In genomic region chr6:108928981-108929380, GRCm38 (mm10) we compare ENCODE assay signal across 20 mouse cellular contexts.
DNase-seq lines count a peak whose midpoint lies in the region; TF ChIP-seq lines count a peak whose summit lies in the region.
"Had no signal": no experiment of that assay in that cellular context is flagged by ENCODE, and none has a peak within 500 bp of the region (broad histone marks: within the 10 kb centered on the region; RNA-seq: fewer than 3 reads in every experiment).

No protein-coding gene starts in this region.

- TF ChIP-seq CTCF in heart, adult 2 months (IDR thresholded peaks at IDR 0.05): no peak

- no peaks in the 10 kb centered on the region for H3K79me2 ChIP-seq in heart, adult 2 months (replicated peaks; ENCODE audit: control insufficient read depth, insufficient read depth, low read length)

- H3K36me3 ChIP-seq in heart, adult 2 months (ENCODE audit: control insufficient read depth, insufficient read depth, low read length): no peaks in the 10 kb centered on the region; the same call in 1 of the 2 replicates
- H3K36me3 ChIP-seq in heart, embryonic 10.5 days: no peaks in the 10 kb centered on the region
- H3K36me3 ChIP-seq: embryonic facial prominence, embryonic 15.5 days; limb, embryonic 10.5 days; neural tube, embryonic 15.5 days had no signal

- intact Hi-C loops in heart, adult 2 months (cut with DNase I): no loop called here

- H3K4me3 ChIP-seq in heart, adult 2 months: no peak overlapping the region
- no peak overlapping the region for H3K4me3 ChIP-seq in heart, embryonic 10.5 days
- H3K4me3 ChIP-seq: embryonic facial prominence, embryonic 15.5 days; limb, embryonic 10.5 days; neural tube, embryonic 15.5 days had no signal

- no peak for TF ChIP-seq POLR2A in heart, adult 2 months (IDR thresholded peaks at IDR 0.05; ENCODE audit: insufficient read depth, low read depth, low read length)

- no peaks in the 10 kb centered on the region; the same call in 1 of the 2 replicates for H3K4me1 ChIP-seq in heart, adult 2 months (ENCODE audit: control insufficient read depth, insufficient read depth, low read length)
- H3K4me1 ChIP-seq in heart, embryonic 10.5 days: no peaks in the 10 kb centered on the region
- H3K4me1 ChIP-seq: embryonic facial prominence, embryonic 15.5 days; limb, embryonic 10.5 days; neural tube, embryonic 15.5 days had no signal

- peak; percentile 7 to 54 for DNase-seq in adrenal gland, adult (ENCODE audit: inconsistent age in 2 of 2, low spot score in 1 of 2)
- no peak for DNase-seq in adrenal gland, adult 18-20 months (ENCODE audit: low spot score in 2 of 2)
- DNase-seq in heart, adult 2 months: no peak
- no peak for DNase-seq in heart, embryonic 10.5 days (ENCODE audit: low spot score)
- DNase-seq in right cerebral cortex, adult 2 months (ENCODE audit: low spot score in 2 of 2): peak; percentile 22 to 24
- no peak for DNase-seq in right cerebral cortex, postnatal 10 days (ENCODE audit: low spot score in 2 of 2)
- peak; percentile 79 for DNase-seq in telencephalon, adult 2 months (ENCODE audit: low read depth, low spot score)
- DNase-seq in adipocyte (ENCODE audit: low spot score): no peak
- DNase-seq: cerebellum, adult 18-20 months; cerebellum, postnatal 25 days; heart, postnatal 10 days; kidney, adult 8-10 months; kidney, postnatal 14 days; liver, postnatal 0 days; lung, postnatal 14 days; thymus, adult 18-20 months; thymus, postnatal 4 days had no signal

- no peak for TF ChIP-seq EP300 in heart, adult 2 months (IDR thresholded peaks at IDR 0.05; ENCODE audit: insufficient read depth, low read depth, low read length)

- H3K27me3 ChIP-seq in heart, adult 2 months (ENCODE audit: control insufficient read depth, insufficient read depth, low read length): no peaks in the 10 kb centered on the region
- no peaks in the 10 kb centered on the region for H3K27me3 ChIP-seq in heart, embryonic 10.5 days (ENCODE audit: insufficient read depth, poor library complexity, severe bottlenecking)
- H3K27me3 ChIP-seq: embryonic facial prominence, embryonic 15.5 days; neural tube, embryonic 15.5 days had no signal

- no peaks in the 10 kb centered on the region for H3K9me3 ChIP-seq in heart, embryonic 10.5 days
- H3K9me3 ChIP-seq: embryonic facial prominence, embryonic 15.5 days; limb, embryonic 10.5 days; neural tube, embryonic 15.5 days had no signal

- no peak overlapping the region for H3K9ac ChIP-seq in heart, adult 2 months (ENCODE audit: low read depth, low read length)
- H3K9ac ChIP-seq: embryonic facial prominence, embryonic 15.5 days; liver, postnatal 0 days; neural tube, embryonic 15.5 days had no signal

- peak overlapping the region; percentile 72 for H3K27ac ChIP-seq in heart, adult 2 months
- H3K27ac ChIP-seq in heart, embryonic 10.5 days: no peak overlapping the region
- H3K27ac ChIP-seq: embryonic facial prominence, embryonic 15.5 days; limb, embryonic 10.5 days; neural tube, embryonic 15.5 days had no signal

Comparison
In these comparisons a context has a peak if more than half of its experiments do, and no peak if none do; other contexts are left out.
1. DNase-seq: peak in adrenal gland, adult (2 of 2), right cerebral cortex, adult 2 months (2 of 2) and telencephalon, adult 2 months (single experiment); none in adrenal gland, adult 18-20 months (0 of 2), heart, adult 2 months (0 of 2), heart, embryonic 10.5 days (single experiment), right cerebral cortex, postnatal 10 days (0 of 2) and adipocyte (single experiment).